Mouse (Mus musculus) kidney, postnatal 25 days (tissue): ENCODE results near the gene 4921536K21Rik.
"Not testable (repeated sequence)": the region's sequence is repeated elsewhere in the genome, so short reads cannot be mapped to it uniquely, and the experiment has no call there.

Experiments
- DNase-seq, 2 experiments: peaks; one replicate each; pipeline ENCODE4 v3.0.0; 2021; ENCODE audit warnings: mixed read lengths in 2 of 2

Gene 4921536K21Rik

GRCm38 (mm10) chr11:3894406-3895281 is at the start of gene 4921536K21Rik, which contains the start of gene Dusp18:
Gene 4921536K21Rik (minus strand): TSS chr11:3895098.
Gene Dusp18 (plus strand): TSS chr11:3895240.
- peak; percentile 96 to 97 for DNase-seq

- peak in 1 of 2 experiments; percentile 60 for DNase-seq
These were observed 46.5 kb upstream of the 4921536K21Rik start for GRCm38 (mm10) chr11:3941371-3941770.

DNA sequence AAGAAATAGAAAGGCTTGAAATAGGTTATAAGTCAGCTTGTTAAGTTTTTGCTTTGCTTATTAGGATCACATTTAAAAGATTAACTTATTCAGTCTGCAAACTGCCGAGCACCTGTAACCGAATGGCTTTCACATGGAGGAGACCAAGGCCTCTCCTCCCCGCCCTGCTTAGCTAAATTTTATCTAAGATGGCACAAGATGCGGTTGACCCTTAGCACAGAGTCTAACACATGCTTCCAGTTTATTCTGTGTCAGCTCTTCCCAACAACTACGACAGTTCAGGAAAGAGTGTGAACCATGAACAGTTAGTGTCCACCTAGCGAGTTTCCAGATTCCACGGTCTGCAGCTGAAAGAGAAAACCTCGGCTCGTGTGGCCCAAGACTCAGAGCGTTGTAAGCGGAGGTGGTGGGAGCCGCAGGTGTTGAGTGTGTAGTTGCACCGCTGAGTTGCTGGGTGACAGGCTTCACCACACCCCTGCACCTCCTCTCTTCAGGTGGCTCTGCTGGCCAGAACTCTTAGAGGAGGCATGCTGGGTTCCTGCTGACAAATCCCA is 42.5 kb upstream of the 4921536K21Rik start:
- DNase-seq = peak; percentile 60 to 85

DNA sequence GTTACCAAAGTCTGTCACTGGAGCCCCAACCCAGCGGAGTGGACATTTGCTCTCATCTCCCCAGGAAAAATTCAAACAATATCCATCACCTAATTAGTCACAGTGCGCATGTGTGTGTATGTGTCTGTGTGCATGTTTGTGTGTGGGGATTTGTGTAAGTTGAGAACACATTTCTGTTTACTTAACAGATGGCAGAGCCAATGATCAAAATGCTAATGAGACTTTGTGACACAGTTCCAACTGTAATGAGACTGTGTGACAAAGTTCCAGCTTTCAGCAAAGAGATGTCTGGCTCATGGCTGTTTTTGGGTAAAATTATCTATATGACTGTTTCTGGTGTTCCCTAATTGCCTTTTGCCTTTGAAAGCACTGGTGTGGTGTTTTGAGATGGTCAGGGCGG is 41.4 kb upstream of the 4921536K21Rik start:
- DNase-seq = no peak

DNA sequence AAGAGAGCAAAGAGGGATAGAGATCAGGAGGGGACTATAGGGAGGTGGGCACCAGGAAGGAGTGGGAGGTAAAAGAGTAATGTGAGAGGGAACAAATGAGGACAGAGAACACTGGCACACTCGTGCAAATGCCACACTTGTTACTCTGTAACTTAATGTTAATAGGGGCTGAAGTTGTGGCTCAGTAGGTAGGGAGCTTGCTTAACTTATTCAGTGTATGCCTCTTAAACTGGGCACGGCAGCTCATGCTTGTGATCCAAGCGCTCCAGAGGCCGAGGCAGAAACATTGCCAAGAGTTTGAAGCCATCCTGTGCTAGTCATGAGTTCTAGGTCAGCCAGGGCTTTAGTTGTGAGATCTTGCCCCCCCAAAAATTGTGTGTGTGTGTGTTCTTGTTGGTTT is 40.2 kb upstream of the 4921536K21Rik start:
- peak; percentile 50 to 74 for DNase-seq

DNA sequence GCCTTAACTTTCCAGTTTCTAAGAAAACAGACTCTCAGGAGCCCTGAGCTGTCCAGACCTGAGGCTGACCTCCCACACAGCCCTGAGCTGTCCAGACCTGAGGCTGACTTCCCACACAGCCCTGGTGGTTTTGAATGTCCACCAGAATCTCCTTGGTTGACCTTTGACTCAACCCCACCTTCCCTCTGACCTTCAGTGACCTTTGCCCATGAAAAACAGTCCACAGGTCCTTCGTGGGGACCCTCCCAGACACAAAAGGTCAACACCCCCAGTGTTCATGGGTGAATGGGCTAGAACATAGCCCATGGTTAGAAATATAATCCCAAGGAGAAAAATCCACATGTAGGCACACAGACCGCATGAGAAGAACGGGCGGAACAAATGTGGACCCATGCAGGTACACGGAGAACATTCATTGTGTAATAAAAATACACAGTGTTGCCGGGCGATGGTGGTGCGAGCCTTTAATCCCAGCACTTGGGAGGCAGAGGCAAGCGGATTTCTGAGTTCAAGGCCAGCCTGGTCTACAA is 38.9 kb upstream of the 4921536K21Rik start:
- DNase-seq = peak in 1 of 2 experiments; percentile 67

GRCm38 (mm10) chr11:3931511-3932211 is 36.8 kb upstream of the 4921536K21Rik start, which contains the start of gene Tcn2:
Gene Tcn2 (minus strand): TSS chr11:3932159.
- peak; percentile 97 for DNase-seq

- DNase-seq = peak in 1 of 2 experiments; percentile 73
These were observed 36.0 kb upstream of the 4921536K21Rik start for GRCm38 (mm10) chr11:3930931-3931330.

DNA sequence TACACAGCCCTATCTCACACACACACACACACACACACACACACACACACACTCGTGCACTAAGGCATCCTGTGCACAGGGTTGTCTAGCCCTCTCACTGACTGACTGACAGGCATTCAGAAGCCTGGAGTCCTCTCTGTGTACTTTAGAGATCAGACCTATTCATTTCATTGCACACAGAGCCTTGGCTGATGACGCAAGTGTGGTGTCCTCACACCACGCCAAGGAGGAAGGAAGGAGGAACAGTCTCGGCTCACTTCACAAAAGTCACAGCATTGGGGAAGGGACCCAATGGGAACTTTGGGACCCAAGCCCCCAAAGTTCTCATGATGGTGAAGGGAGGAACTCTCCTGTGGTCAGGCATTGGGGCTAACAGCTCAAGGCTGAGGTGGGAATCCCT is 35.1 kb upstream of the 4921536K21Rik start:
- DNase-seq = peak in 1 of 2 experiments; percentile 53

DNA sequence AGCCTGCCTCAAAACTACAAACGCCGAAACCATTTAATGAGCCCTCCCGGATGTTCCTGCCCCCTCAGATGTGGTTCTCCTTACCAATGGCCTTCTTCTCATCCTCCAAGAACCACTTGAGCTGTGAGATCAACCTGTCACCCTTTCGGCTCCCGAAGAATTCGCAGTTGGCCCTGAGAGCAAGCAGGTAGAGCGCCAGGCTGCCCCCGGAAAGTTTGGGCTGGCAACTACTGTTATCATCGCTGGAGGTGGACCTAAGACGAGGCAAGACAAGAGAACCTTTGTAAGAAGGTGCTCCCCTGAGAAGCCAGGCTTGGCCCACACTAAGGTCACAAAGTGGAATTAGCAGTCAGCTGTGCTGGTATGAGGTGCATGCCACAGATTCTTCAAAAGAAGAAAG is 31.0 kb upstream of the 4921536K21Rik start:
- peak in 1 of 2 experiments; percentile 31 for DNase-seq

DNA sequence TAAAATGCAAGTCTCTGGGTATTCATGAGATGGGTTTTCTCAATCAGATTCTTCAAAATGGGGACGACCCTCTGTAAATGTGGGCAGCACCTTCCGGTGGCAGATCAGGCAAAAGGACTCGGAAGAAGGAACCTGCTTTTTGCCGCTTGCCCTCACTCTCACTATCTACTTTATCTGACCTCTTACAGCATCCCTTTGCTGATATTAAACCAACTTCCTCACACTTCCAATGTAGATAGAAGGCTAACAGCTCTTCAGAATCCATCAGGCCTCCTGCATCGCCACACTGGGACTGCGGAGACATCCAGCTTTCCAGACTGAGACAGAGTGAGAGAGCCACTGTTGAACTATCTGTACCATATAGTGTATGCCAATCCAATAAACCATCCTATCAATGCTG is 27.8 kb upstream of the 4921536K21Rik start:
- no peak for DNase-seq

- peak in 1 of 2 experiments; percentile 35 for DNase-seq
These were observed 27.2 kb upstream of the 4921536K21Rik start for GRCm38 (mm10) chr11:3922115-3922514.

DNA sequence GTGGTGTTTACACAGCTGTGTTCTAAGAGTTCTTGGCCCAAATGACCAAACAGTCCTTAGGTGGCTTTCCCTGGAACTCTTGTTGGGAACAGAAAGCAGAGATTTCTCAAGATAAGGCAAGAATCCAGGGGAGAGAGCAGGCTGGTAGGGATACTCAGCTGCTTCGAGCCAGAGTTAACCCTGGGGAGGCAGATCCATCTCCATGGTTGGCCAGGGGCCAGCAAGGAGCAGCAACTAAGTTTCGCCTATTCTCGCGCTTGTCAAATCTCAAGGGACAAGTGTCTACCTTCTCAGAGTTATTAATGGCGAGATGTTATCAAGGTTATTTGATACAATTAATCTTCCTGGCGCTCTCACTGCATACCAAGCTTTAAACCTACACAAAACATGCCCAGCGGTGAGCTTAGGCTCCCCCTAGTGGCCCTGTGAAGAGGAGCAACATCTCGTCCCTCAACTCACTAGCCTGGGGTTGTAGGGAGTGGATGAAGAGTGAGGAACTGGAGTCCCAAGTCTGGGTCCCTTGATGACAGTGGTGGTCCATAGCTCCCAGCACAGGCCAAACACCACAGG is 26.5 kb upstream of the 4921536K21Rik start:
- DNase-seq = peak; percentile 55 to 68

DNA sequence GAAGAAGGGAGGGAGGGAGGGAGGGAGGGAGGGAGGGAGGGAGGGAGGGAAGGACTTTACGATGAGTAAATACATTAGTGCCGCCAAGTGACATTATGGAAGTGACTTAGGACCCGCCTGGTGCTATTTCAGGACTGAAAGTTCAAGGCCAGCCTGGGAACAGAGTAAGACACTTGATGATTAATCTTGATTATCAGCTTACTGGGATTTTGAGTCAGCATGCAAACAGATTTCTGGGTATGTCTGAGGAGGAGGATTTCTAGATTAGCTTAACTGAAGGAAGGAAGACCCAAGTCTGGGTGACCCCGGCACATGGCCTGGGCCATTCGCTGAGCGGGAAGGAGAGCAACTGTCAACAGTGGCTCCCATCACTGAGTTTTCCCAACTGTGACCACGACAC is 25.6 kb upstream of the 4921536K21Rik start:
- no peak for DNase-seq

DNA sequence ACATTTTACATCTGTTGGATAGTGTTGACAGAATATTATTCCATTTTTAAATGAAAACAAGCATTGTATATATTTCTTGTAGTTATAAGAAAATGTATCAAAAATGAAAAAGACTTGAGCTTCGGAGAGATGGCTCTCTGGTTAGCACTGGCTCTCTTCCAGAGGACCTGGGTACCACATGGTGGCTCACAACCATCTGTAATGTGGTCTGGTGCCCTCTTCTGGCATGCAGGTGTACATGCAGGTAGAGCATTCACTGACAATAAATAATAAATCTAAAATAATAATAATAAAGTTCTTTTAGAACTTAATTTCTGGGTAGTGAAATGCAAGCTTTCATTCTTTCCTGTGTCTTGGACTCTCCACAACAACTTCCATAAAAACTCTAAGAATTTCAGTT is 23.8 kb upstream of the 4921536K21Rik start:
- DNase-seq = peak in 1 of 2 experiments; percentile 54

- DNase-seq = peak; percentile 85 to 92
These were observed 19.4 kb upstream of the 4921536K21Rik start, which contains the start of gene Slc35e4 for GRCm38 (mm10) chr11:3914109-3914840. Gene Slc35e4 (minus strand): TSS chr11:3914664.

DNA sequence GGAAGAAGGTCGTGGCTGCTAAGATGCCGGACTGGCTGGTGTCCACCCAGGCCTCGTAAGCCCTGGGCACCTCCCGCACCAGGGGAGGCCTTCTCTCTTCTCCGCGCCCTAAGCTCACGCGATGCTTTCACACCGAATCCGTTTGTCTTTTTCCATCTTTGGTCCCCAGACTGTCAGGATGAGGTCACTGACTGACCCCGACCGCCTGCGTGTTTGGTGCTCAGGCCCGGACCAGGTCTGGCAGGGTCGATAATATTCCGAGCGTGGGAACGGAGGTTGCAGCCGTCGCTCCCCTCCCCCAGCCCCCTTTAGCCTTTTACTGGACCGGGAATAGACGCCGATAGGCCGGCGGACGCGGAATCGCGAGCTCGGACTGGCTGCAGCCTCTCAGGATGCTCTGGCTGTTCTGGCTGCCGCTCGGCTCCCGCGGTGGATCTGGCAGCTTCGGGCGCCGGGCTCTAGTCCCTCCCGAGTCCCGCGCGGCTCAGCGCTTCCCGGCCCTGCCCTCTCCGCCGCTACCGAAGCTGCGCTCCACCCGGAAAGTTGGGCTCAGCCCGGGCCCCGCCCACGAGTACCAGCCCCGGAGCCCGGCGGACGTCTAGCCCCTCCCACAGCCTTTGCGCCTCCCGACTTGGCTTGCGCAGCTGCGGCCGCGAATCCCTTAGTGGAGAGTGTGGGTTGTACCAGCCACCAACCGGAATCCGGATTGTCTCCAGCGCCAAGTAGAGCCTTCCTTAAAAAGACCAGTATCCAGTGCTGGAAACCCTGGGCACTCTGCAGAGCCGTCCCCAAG is 18.6 kb upstream of the 4921536K21Rik start:
- peak; percentile 95 to 98 for DNase-seq

- DNase-seq = peak; percentile 24 to 61
These were observed 18.0 kb upstream of the 4921536K21Rik start for GRCm38 (mm10) chr11:3912875-3913271.

DNA sequence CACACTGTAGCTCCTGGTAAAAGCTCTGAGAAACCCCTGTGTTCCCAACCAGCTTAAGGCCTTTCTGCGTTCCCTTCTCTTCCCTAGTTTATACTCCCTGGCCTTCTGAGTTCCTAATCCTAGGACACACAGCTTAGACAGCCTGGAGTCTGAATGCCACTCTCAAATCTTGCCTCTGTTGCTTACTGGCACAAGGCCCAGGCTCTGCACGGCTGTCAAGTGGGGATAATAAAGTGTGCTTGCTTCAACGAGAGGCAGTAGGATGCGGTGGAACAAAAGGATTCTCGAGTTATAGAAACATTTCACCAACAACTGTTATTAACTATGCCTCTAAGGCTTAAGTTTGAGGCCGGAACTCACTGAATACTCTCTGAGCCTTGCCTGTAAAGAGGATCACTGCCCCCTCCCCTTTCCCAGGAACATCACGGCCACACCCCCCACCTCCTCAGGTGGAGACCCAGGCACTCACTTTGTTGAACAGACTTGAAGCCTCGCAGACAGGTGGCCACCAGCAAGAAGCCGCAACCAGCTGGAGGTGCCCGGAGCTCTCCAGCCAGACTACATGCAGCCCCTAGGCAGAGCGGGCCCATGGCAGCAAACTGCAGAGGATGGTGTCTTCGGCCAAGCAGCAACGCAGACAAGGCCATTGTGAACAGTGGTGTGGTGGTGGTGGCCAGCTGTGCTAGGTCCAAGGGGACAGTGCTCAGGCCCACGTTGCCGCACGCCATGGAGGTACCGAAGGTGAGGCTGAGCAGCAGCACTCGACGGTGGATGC is 17.4 kb upstream of the 4921536K21Rik start:
- no peak for DNase-seq

GRCm38 (mm10) chr11:3911440-3911839 is 16.5 kb upstream of the 4921536K21Rik start:
- DNase-seq = not testable (repeated sequence)
